Mouse (Mus musculus): ENCODE measurements around the gene Ildr1.
A peak's percentile ranks its signal among the peaks of the same experiment; 100 is the strongest.

The Ildr1 gene

DNA sequence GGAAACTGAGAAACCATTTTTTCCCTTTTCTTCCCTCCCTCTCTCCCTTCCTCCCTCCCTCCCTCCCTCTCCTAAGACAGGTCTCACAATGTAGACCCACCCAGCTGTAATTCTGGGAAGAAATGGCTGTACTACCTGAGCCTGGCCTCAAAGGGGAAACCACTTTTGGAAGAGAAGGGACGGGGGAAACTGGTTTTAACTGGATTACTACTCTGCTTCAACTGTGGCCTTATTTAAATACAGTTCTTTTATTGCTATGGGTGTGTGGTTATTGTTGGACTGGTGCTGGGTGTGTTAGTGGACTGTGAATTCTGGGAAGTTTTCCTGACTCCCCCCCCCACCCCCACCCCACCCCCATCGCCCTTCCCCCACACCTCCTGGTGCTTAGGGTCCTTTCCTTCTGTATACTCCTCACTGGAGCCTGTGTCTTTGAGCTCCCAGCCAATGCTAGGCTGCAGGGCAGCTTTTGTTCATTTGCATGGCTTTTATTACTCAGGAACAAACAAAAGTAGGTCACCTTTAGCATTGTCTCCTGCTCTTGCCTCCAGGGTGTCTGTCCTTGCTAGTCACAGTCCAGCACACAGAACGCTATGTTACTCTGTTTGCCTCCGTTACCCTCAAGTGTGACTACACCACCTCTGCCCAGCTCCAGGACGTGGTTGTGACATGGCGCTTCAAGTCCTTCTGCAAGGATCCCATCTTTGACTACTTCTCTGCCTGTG is 14.1 kb downstream of the Ildr1 start:
- no peak for DNase-seq (ENCODE audit: low read depth)

DNA sequence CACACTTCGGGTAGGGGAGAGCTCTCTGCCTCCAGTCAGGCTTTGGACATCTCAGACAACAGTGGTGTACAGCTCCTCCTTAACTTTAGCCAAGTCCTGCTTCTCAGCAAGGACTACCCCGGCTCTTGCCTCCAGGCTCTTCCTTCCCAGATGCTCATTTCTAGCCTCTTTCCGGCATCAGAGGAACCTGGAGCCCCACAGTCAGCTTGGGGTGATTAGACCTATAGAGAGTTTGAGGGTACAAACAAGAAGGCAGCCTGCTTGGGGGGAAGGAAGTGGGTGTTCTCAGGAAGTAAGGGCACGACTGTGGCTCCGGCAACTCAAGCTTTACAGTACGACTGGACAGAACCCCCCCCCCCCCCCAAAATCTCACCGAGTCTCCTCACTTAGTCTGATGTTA is 15.0 kb downstream of the Ildr1 start:
- no peak for DNase-seq (ENCODE audit: low read depth)

DNA sequence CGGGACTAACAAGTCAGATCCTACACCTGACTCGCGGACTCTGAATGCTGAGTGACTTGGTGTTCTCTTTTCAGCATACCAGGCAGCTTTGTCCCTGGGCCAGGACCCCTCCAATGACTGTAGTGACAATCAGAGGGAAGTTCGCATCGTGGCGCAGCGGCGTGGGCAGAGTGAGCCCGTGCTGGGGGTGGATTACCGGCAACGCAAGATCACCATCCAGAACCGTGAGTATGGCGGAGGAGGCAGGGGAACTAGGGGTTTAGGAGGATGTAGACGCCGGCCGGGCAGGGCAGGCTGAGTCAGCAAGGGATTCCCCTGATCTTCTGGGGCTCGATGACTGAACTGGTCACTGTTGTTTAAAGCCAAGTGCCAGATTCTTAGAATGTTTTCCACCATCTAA is 15.6 kb downstream of the Ildr1 start:
- DNase-seq (ENCODE audit: low read depth), result no peak

DNA sequence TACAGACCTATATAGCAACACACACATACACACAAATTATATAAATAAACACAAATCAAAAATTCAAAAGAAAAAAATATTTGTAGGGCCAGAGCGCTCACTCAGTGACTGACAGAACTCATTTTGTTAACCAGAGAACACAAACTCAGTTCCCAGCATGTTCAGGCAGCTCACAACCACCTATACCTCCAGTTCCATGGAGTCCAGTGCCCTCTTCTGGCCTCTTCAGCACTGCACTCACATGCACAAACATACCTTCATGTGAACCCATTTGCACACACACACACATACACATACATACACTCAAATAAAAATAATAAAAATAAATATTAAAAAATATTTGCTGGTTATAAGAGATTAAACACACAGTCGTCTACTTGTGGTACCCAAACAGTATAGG is 17.0 kb downstream of the Ildr1 start:
- no peak for DNase-seq (ENCODE audit: low read depth)

DNA sequence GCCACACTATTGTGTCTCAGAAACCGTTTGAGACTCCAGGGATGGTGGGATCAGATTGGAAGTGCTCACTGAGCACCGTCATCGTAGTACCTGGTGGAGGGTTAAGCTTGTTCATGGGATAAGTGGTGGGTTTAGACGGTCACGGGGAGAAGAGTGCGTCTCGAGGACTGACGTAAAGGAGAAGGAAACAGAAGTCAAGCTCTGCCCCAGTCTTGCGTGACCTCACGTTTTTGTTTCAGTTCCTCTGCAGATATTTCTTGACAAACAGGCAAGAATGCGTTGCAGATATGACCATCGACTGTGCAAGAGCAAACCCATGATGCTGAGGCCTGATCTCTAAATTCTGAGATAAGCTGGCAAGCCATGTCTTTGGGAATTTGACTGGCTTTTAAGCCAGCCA is 18.0 kb downstream of the Ildr1 start:
- DNase-seq (ENCODE audit: low read depth), result no peak

GRCm38 (mm10) chr16:36717481-36717880 is 23.7 kb downstream of the Ildr1 start:
- DNase-seq (ENCODE audit: low read depth), result no peak

- no peak for DNase-seq (ENCODE audit: low read depth)
Measured at GRCm38 (mm10) chr16:36718637-36719036, 24.9 kb downstream of the Ildr1 start.

DNA sequence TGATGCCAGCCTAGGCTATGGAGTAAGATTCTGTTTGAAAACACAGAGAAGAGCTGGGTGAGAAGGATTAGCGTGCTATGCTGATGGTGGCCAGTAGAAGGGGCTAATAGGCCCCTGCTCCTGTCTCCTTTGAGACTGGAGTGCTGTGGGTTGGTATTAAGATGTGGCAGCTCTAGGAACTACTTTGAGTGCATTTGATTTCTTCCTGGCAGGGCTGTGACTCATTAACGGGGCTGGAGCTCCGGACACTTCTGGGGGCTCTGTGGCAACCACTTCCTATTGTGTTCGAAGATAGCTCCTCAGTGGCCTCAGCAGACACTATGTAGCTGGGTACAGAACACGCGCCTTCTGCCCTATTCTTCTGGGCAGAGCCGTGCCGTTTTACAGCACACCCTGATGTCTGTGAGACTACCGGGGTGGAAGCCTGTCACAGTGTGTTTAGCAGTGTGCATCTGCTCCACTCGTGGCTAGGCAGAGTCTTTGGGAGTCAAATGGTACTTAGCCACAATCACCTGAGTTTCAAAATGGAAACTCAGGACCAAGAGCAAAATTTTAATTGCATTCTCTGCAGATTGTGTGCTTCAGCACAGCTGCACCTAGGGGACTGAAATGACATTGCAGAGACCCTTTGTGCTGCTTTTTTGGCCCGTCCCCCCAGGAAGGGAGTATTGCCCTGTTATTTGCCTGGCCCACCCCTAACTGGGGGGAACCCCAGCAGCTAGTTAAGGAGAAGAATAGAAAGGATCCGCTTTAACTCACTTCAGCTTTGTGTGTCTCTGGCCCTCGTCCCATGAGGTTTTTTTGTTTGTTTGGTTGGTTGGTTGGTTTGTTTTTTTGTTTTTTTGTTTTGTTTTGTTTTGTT is 26.6 kb downstream of the Ildr1 start:
- DNase-seq (ENCODE audit: low read depth), result peak; percentile 13

- DNase-seq (ENCODE audit: low read depth), result no peak
Measured at GRCm38 (mm10) chr16:36722739-36723138, 29.0 kb downstream of the Ildr1 start.

DNA sequence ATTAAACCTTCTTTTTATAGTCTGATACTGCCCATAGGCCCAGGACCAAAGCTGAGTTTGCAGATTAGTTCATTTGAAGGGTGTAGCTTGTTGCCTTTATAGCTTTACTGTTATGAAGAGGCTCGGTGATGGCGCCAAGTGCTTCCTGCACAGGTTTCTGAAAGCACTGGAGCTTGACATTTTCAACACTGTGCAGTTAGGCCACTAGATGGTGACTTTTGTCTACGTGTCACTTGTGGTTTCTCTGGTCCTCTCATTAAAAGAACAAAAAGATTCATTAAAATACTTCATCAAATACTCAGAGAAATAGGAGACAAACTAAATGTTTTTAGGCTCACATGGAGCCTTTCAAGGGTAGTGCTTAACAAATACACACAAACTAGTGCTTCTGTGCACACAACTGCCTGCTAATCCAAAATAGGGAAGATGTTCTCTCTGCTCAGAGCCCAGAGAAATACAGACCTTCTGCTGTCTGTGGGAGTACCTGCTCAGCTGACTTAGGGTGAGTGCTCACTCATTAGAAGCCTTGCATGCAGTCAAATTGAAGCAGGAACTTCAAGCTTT is 30.2 kb downstream of the Ildr1 start:
- peak; percentile 4 for DNase-seq (ENCODE audit: low read depth)

DNA sequence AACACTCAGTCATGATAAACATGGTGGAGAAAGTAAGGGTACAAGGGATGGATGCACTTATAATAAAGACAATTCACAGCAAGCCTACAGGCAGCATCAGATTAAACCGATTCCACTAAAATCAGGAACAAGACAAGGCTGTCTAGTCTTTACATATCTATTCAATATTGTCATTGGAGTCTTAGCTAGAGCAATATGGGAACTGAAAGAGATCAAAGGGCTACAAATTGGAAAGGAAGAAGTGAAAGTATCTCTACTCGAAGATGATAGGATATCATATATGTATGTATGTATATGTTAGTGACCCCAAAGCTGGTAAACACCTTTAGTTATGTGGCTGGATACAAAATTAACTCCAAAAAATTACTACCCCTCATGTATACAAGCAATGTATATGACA is 35.2 kb downstream of the Ildr1 start:
- DNase-seq (ENCODE audit: low read depth), result no peak

DNA sequence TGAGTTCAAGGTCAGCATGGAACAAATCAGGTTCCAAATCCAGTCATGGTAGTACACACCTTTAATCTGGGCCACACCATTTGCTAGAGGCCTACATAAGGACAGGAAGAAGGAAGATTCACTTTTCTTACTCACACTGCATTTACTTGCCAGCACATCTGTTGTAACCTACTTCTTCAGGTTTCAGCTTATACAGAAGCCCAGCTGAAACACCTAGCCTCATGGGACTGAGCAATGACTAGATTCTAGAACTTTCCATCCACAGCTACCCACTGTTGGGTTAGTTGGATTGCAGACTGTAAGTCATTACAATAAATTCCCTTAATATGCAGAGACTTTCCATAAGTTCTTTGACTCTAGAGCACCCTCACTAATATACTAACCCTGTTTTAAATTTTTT is 38.8 kb downstream of the Ildr1 start:
- DNase-seq (ENCODE audit: low read depth), result no peak

DNA sequence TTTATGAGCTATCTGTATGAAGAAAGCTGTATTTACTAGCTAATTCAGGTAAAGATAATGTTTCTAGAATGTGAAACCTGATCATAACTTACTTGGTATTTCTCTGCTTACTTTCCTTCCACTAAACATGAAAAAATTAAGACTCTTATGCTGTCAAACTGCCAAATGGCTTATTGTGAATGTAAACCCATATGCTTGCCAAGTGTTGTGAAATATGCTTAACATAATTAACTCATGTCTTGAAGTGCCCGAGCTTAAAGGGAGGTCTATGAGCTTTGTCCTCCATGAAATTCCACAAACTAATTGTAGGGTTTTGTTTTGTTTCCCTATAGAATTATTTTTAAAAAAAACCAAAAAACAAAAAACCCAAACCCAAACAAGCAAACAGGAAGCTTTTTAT is 40.0 kb downstream of the Ildr1 start:
- DNase-seq (ENCODE audit: low read depth), result no peak

DNA sequence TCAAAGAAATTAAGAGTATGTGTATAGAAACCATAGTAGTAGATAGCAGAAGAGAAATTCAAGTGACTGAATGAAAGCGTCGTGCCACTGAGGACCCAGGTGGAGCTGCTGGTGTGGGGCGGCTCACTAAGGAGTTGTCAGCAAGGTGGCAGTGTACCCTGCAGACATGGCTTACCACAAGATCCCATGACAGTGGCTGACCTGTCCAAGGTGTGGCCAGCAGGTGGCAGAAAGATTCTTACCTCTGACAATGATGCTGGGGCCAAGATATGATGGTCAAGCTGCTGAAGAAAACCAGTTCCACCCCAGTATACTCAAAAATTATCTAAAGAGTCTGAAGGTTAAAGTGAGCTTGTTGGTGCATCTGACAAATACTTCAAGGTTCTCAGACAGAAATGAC is 41.6 kb downstream of the Ildr1 start:
- no peak for DNase-seq (ENCODE audit: low read depth)

DNA sequence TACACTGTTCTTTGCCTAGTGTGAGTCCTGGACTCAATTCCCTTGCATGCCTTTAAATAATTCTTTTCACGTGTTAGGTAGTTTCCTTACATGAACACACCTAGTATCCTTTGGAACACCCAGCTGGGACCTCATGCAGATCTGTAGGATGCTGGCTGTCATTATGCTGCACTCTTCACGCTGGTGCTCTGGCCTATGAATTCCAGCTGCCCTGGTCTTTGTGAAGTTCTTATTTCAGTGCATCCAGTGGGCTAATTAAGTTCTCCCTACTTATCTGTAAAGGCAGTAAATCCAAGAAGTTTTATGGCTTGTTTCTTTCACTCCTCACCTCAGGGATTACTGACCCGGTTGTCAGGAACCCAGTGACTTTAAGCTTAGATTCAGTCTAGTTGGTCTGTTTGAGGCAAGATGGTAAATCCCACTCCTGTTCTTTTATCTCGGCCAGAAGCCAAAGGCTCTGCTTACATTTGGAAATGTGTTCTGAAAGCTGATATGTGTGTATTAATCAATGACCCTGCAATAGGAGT is 45.7 kb downstream of the Ildr1 start:
- DNase-seq (ENCODE audit: low read depth), result no peak

GRCm38 (mm10) chr16:36743580-36743979 is 49.8 kb downstream of the Ildr1 start:
- DNase-seq (ENCODE audit: low read depth), result no peak

DNA sequence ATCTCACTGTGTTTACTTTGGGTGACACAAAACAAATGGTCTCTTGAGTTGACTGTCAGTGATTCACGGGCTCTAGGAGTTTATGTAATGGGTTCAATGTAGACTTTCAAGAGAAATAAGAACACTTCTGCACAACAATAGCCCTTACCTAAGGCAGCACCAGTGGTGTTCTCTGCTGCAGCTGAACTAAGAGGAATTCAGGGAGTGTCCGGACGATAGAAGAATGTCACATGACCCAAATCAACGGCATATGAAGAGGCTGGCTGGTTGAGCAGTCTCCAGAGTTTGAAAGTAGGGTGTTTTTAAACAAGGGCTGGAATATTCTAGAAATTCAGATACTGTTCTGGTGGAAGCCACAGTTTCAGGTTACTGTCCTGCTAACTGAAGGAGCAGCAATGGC is 53.3 kb downstream of the Ildr1 start:
- DNase-seq (ENCODE audit: low read depth), result no peak

- no peak for DNase-seq (ENCODE audit: low read depth)
Measured at GRCm38 (mm10) chr16:36747767-36748166, 54.0 kb downstream of the Ildr1 start.

GRCm38 (mm10) chr16:36751979-36752378 is 58.2 kb downstream of the Ildr1 start:
- DNase-seq (ENCODE audit: low read depth), result no peak

- peak; percentile 56 for DNase-seq (ENCODE audit: low read depth)
Measured at GRCm38 (mm10) chr16:36770191-36770771, 76.5 kb downstream of the Ildr1 start.

- DNase-seq (ENCODE audit: low read depth), result no peak
Measured at GRCm38 (mm10) chr16:36770830-36771229, 77.1 kb downstream of the Ildr1 start.

DNA sequence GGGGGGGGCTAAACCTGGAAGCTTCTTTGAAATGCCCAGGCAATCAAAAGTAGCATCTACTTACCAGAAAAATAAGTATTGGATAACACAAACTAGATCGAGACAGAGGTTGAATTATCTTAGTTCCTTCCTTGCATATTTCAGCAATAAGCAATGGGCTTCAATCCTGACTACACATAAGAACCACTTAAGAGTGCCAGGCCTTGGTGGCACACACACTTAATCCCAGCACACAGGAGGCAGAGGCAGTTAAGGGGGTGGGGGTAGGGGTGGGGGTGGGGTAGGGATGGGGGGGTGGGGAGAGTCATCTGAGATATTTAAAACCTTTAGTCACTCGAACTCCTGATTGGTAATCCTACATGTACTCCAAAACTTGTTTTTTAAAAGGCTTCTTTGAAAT is 77.5 kb downstream of the Ildr1 start:
- no peak for DNase-seq (ENCODE audit: low read depth)

- no peak for DNase-seq (ENCODE audit: low read depth)
Measured at GRCm38 (mm10) chr16:36771703-36772102, 77.9 kb downstream of the Ildr1 start.

Measured in NIH3T3 (cell line).